Mouse (Mus musculus) lung, embryonic 16.5 days (tissue): ENCODE measurements around the gene Prkaa1. TPM values are rescaled to one million over a fixed set of nuclear protein-coding genes. Genes with fewer than 3 reads are reported as not detected.
"Not testable (repeated sequence)": the region's sequence is repeated elsewhere in the genome, so short reads cannot be mapped to it uniquely, and the experiment has no call there.

Experiments used
- ATAC-seq: fragments of 200-750 bp; cut with Nextera tagmentation; 2 replicates; pipeline ENCODE4 v1.8.0; 2017; ENCODE audit warnings: low read depth, mild to moderate bottlenecking, moderate library complexity
- H3K27ac ChIP-seq: fragments of 300-500 bp; sonication (generic); 2 replicates; pipeline ENCODE4 v1.5.1; 2014; ENCODE audit warnings: mild to moderate bottlenecking, control low read depth, low read length
- H3K27me3 ChIP-seq: fragments of 300-500 bp; sonication (generic); 2 replicates; pipeline ENCODE4 v1.6.1; 2014; ENCODE audit warnings: low read depth, low read length, mixed read lengths; ENCODE audit not compliant: control insufficient read depth, insufficient read depth
- H3K36me3 ChIP-seq: fragments of 300-500 bp; sonication (generic); 2 replicates; pipeline ENCODE4 v1.6.1; 2014; ENCODE audit warnings: low read length; ENCODE audit not compliant: control insufficient read depth, insufficient read depth
- H3K4me1 ChIP-seq: fragments of 300-500 bp; sonication (generic); replicated peaks from 2 replicates; pipeline ENCODE4 v1.6.1; 2014; ENCODE audit warnings: low read length, mixed read lengths; ENCODE audit not compliant: control insufficient read depth, insufficient read depth
- H3K4me2 ChIP-seq: fragments of 300-500 bp; sonication (generic); 2 replicates; pipeline ENCODE4 v1.6.1; 2014; ENCODE audit warnings: low read depth, low read length, control low read depth
- H3K4me3 ChIP-seq: fragments of 300-500 bp; sonication (generic); 2 replicates; pipeline ENCODE4 v1.5.1; 2014; ENCODE audit warnings: mild to moderate bottlenecking, low read length, control low read depth
- H3K9ac ChIP-seq: fragments of 300-500 bp; sonication (generic); 2 replicates; pipeline ENCODE4 v1.6.1; 2014; ENCODE audit warnings: low read length, control low read depth
- H3K9me3 ChIP-seq: fragments of 300-500 bp; sonication (generic); 2 replicates; pipeline ENCODE4 v1.6.1; 2016; ENCODE audit warnings: low read length; ENCODE audit not compliant: control insufficient read depth
- WGBS: fragments of 180-500 bp; shearing (Covaris S2); extraction: QIAGEN DNeasy Blood & Tissue Kit; methylation state at CpG from one replicate; pipeline ENCODE4 v1.1.7; 2014; 5-methylcytosine and 5-hydroxymethylcytosine counted together
- polyA plus RNA-seq: library from polyadenylated mRNA; unstranded; fragments of >200 nt; fragmentation: Nextera tagmentation; extraction: Ambion mirVana; gene quantifications from 2 replicates; pipeline ENCODE4 v1.2.1, GENCODE M21; 2015

Prkaa1 gene
- polyA plus RNA-seq, 1 experiment from 2014 or later, result 21.0 TPM

DNA sequence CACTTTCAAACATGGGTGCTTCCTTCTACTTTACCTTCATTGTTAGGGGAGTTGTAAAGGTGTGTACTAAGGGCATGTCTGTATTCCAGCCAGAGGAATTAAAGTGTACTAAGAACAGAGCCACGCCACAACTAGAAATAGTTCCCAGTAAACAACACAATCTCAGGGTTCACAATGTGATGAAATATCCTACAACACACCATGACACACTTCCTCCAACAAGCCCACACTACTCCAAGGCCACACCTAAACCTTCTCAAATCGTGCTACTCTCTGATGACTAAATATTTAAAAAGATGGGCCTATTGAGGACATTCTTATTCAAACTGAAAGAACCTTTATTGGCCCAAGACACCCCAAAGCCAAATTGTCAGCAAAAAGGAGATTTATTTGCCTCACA, 16.2 kb upstream of the Prkaa1 start:
- H3K27ac ChIP-seq, result no peak overlapping the region
- H3K4me2 ChIP-seq, result no peak overlapping the region
- WGBS, result 75% methylated on average over 2 of the region's 2 CpGs
- H3K9me3 ChIP-seq, result no peaks in the 10 kb centered on the region
- no peaks in the 10 kb centered on the region for H3K27me3 ChIP-seq
- H3K4me3 ChIP-seq, result no peak overlapping the region
- ATAC-seq, result no peak
- no peak overlapping the region for H3K9ac ChIP-seq
- H3K36me3 ChIP-seq, result peaks cover 8% of the 10 kb centered on the region
- no peaks in the 10 kb centered on the region for H3K4me1 ChIP-seq

DNA sequence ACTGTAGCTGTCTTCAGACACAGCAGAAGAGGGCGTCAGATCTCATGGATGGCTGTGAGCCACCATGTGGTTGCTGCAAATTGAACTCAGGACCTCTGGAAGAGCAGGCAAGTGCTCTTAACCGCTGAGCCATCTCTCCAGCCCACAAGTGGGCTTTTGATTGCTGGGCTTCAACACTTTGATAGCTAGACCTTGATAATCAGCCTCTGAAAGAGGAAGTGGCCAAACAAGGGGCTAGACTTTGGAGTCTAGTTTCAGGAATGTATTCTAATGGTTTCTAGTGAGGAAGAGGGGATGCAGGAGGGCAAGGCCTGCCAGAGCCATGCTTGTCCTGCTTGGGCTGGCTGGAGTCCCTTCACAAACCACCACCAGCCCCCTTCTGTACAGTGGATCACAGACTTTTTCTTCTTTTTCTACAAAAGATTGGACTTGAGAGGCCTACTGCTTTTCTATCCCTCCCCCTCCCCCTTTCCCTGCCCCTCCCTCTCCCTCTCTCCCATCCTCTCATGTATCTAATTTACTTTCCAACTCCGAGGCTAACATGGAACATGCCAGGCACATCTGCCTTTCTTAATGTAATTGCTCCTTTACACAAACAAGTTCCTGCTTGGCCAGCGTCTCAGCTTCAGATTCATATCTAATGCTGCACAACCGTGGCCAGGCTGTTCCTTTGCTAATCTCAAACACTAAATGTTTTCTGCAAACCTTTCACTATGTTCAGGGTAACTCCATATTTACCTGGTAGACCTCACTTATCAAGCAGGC, 15.3 kb upstream of the Prkaa1 start:
- H3K9ac ChIP-seq, result no peak overlapping the region
- no peak overlapping the region for H3K27ac ChIP-seq
- H3K9me3 ChIP-seq, result no peaks in the 10 kb centered on the region
- WGBS, result 53% methylated on average over 5 of the region's 5 CpGs
- H3K4me3 ChIP-seq, result no peak overlapping the region
- no peaks in the 10 kb centered on the region for H3K4me1 ChIP-seq
- ATAC-seq, result no peak
- peaks cover 3% of the 10 kb centered on the region; the same call in 1 of the 2 replicates for H3K36me3 ChIP-seq
- H3K27me3 ChIP-seq, result no peaks in the 10 kb centered on the region
- H3K4me2 ChIP-seq, result no peak overlapping the region

DNA sequence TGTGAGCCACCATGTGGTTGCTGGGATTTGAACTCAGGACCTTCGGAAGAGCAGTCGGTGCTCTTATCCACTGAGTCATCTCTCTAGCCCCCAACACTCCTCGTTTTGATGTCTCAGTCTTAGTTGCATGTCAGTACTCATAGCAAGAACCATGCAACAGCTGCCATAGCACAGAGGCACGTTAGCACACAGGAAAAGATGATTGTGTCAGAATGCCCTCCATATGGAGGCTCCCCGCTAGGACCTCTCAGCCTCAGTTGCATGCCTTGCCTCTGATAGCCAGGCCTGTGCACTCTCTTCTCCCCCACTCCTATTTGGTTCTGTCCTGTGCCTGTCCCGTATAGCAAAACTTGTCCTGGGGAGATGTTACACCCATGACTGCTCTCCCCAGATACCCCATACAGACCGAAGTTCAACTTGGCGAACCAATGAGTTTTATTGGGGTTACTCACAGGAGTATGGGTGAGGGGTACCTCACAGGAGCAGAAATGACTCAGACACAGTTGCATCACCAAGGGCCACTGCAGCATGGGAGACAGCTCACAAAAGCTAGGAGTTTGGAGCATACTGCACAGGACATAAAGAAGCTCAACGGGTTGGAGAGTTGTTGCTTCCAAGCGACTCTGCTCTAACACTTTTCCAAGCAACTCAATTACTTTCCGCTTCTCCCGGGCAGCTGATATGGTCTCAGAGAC, 14.4 kb upstream of the Prkaa1 start:
- H3K4me3 ChIP-seq, result no peak overlapping the region
- no peak for ATAC-seq

GRCm38 (mm10) chr15:5130887-5131668, 12.6 kb upstream of the Prkaa1 start:
- not testable (repeated sequence) for H3K4me2 ChIP-seq, H3K9me3 ChIP-seq, H3K9ac ChIP-seq, H3K27me3 ChIP-seq, H3K4me1 ChIP-seq, H3K27ac ChIP-seq, ATAC-seq, H3K4me3 ChIP-seq, H3K36me3 ChIP-seq
- WGBS, result 78% methylated on average over 14 of the region's 14 CpGs

More for the DNA sequence above, 14.4 kb upstream of the Prkaa1 start:
- Histone ChIP-seq H3K27ac (no peak overlapping the region), H3K4me2 (no peak overlapping the region), H3K27me3 (no peaks in the 10 kb centered on the region), H3K36me3 (peaks cover 1% of the 10 kb centered on the region; the same call in 1 of the 2 replicates), H3K9me3 (no peaks in the 10 kb centered on the region), H3K9ac (no peak overlapping the region), H3K4me1 (no peaks in the 10 kb centered on the region)
- 90% methylated on average over 12 of the region's 12 CpGs for WGBS

DNA sequence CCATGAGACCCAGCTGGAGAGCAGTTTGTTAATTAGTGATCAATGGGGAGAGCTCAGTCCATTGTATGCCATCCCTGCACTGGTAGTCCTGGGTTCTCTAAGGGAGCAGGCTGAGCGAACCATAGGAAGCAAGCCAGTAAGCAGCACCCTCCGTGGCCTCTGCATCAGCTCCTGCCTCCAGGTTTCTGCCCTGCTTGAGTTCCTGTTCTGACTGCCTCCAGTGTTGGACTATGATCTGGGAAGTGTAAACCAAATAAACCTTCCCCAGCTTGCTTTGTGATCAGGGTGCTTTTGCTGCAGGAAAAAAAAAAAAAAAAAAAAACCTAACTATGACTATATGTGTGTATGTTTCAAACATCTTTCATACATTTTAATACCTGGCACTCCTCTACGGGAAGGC, 10.4 kb upstream of the Prkaa1 start:
- peaks cover 2% of the 10 kb centered on the region; the same call in 1 of the 2 replicates for H3K4me1 ChIP-seq
- WGBS, result 70% methylated on average over 3 of the region's 3 CpGs
- H3K4me2 ChIP-seq, result no peak overlapping the region
- H3K4me3 ChIP-seq, result no peak overlapping the region
- H3K27me3 ChIP-seq, result no peaks in the 10 kb centered on the region
- ATAC-seq, result no peak
- H3K27ac ChIP-seq, result no peak overlapping the region
- H3K9me3 ChIP-seq, result no peaks in the 10 kb centered on the region
- no peaks in the 10 kb centered on the region for H3K36me3 ChIP-seq
- no peak overlapping the region for H3K9ac ChIP-seq

- H3K27me3 ChIP-seq, result no peaks in the 10 kb centered on the region
- no peak for ATAC-seq
- no peaks in the 10 kb centered on the region for H3K36me3 ChIP-seq
- no peak overlapping the region for H3K4me2 ChIP-seq
- H3K9ac ChIP-seq, result no peak overlapping the region
- H3K9me3 ChIP-seq, result no peaks in the 10 kb centered on the region
- H3K4me1 ChIP-seq, result peaks cover 2% of the 10 kb centered on the region; the same call in 1 of the 2 replicates
- H3K4me3 ChIP-seq, result no peak overlapping the region
- 68% methylated on average over 3 of the region's 3 CpGs for WGBS
- no peak overlapping the region for H3K27ac ChIP-seq
Measured at GRCm38 (mm10) chr15:5134179-5134578, 9.5 kb upstream of the Prkaa1 start.

DNA sequence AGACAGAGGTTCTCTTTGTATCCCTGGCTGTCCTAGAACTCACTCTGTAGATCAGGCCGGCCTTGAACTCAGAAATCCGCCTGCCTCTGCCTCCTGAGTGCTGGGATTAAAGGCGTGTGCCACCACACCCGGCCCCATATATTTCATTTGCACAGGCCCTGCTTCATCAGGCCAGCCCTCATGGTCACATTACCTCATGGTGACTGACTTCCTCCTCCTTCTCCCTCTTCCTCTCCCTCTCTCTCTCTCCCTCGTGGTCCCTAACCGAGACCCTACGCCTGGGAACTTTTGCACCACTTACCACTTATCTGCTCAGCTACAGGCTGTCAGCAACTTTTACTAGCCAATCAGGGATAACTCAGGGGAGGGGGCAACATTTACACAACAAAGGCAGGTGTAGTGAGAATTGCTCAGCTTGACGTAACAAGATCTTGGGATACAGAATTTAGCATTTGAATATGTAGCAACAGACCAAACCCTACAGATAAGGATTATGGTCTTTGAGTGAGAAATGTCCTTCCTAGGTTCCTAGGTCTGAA, 8.6 kb upstream of the Prkaa1 start:
- Histone ChIP-seq H3K4me2 (no peak overlapping the region), H3K36me3 (no peaks in the 10 kb centered on the region), H3K27ac (no peak overlapping the region), H3K4me3 (no peak overlapping the region), H3K9ac (no peak overlapping the region), H3K27me3 (no peaks in the 10 kb centered on the region), H3K9me3 (no peaks in the 10 kb centered on the region), H3K4me1 (peaks cover 2% of the 10 kb centered on the region; the same call in 1 of the 2 replicates)
- WGBS, result 73% methylated on average over 8 of the region's 8 CpGs
- no peak for ATAC-seq

DNA sequence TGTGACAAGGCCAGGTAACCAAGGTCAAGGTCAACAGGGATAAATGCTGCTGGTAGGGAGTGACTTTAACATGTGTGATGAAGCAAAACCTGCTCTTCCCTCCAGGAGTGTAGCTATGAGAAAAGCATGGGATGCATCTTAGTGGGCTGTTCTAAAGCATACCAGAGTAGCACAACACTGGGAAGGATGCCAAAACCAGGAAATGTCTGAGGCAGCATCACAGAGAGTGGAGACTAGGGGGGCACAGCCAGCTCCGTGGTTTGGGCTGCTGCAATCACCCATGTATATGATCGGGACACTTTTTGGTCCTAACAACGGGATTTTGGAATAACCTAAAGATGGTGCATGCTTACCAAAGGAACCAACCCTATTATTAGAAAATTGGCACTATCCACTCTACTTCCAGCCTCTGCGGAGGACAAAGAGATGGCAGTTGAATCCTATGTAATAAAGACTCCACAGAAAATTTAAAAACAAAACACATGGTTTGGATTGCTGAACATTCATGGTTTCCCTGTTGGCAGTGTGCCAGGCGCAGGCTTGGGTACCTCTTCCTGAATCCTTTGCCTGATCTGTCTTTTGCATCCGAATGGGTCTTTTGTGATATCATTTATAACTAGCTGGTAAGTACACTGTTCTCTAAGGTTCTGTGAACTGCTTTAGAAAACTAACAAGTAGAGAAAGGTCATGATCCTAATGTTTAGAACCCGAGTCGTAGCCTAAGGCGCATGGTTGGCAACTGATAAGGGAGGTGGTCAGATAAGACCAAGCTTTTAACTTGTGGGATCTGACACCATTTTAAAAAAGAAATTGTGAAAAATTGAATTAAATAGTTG, 5.4 kb upstream of the Prkaa1 start:
- Histone ChIP-seq H3K27me3 (no peaks in the 10 kb centered on the region), H3K9me3 (no peaks in the 10 kb centered on the region), H3K27ac (no peak overlapping the region), H3K4me1 (peaks cover 2% of the 10 kb centered on the region; the same call in 1 of the 2 replicates), H3K9ac (no peak overlapping the region), H3K4me2 (no peak overlapping the region), H3K4me3 (no peak overlapping the region), H3K36me3 (no peaks in the 10 kb centered on the region)
- WGBS, result 53% methylated on average over 9 of the region's 9 CpGs
- no peak for ATAC-seq
